Mouse (Mus musculus) liver, postnatal 0 days (tissue): Measurements from ENCODE around the gene Tmem189. TPM values are rescaled to one million over a fixed set of nuclear protein-coding genes. Genes with fewer than 3 reads are reported as not detected.

ENCODE experiments used
- ATAC-seq: fragments of 200-750 bp; cut with Nextera tagmentation; 2 replicates; pipeline ENCODE4 v1.8.0; 2017; ENCODE audit warnings: mild to moderate bottlenecking, moderate library complexity
- DNase-seq: peaks from one replicate; pipeline ENCODE4 v3.0.0-alpha.2; 2016
- H3K27ac ChIP-seq: fragments of 300-500 bp; sonication (generic); 2 replicates; pipeline ENCODE4 v1.5.1; 2014; ENCODE audit warnings: antibody characterized with exemption, moderate library complexity, mild to moderate bottlenecking, low read depth
- H3K27me3 ChIP-seq: fragments of 300-500 bp; sonication (generic); 2 replicates; pipeline ENCODE4 v1.6.1; 2014; ENCODE audit warnings: low read length, control low read depth, mixed read lengths; ENCODE audit not compliant: insufficient read depth
- H3K36me3 ChIP-seq: fragments of 300-500 bp; sonication (generic); replicated peaks from 2 replicates; pipeline ENCODE4 v1.6.1; 2014; ENCODE audit warnings: mild to moderate bottlenecking, control low read depth, low read length, moderate library complexity, mixed read lengths; ENCODE audit not compliant: insufficient read depth
- H3K4me1 ChIP-seq: fragments of 300-500 bp; sonication (generic); 2 replicates; pipeline ENCODE4 v1.6.1; 2014; ENCODE audit warnings: antibody characterized with exemption, mild to moderate bottlenecking, control low read depth; ENCODE audit not compliant: insufficient read depth
- H3K4me2 ChIP-seq: fragments of 300-500 bp; sonication (generic); 2 replicates; pipeline ENCODE4 v1.6.1; 2014; ENCODE audit warnings: low read depth, mild to moderate bottlenecking, low read length, moderate library complexity, mixed read lengths
- H3K4me3 ChIP-seq: fragments of 300-500 bp; sonication (generic); 2 replicates; pipeline ENCODE4 v1.5.1; 2014; ENCODE audit warnings: low read depth, low read length
- H3K9ac ChIP-seq: fragments of 300-500 bp; sonication (generic); replicated peaks from 2 replicates; pipeline ENCODE4 v1.6.1; 2014; ENCODE audit warnings: mild to moderate bottlenecking, moderate library complexity
- H3K9me3 ChIP-seq: fragments of 300-500 bp; sonication (generic); 2 replicates; pipeline ENCODE4 v1.6.1; 2016; ENCODE audit warnings: mild to moderate bottlenecking, control low read depth, low read length, mixed read lengths
- CTCF ChIP-seq: sonication (generic); IDR thresholded peaks from 2 replicates; pipeline ENCODE4 v1.5.1; 2016; ENCODE audit warnings: antibody characterized with exemption, low read depth
- EP300 ChIP-seq: IDR thresholded peaks from 2 replicates; pipeline ENCODE4 v1.6.1; 2016; ENCODE audit warnings: antibody characterized with exemption, low read depth, mild to moderate bottlenecking
- whole genome bisulfite sequencing: fragments of 180-500 bp; shearing (Covaris S2); extraction: QIAGEN DNeasy Blood & Tissue Kit; methylation state at CpG from one replicate; pipeline ENCODE4 v1.1.7; 2014; ENCODE audit not compliant: insufficient replicate concordance; 5-methylcytosine and 5-hydroxymethylcytosine counted together
- polyA plus RNA-seq: library from polyadenylated mRNA; unstranded; fragments of >200 nt; fragmentation: Nextera tagmentation; extraction: Ambion mirVana; gene quantifications from 2 replicates; pipeline ENCODE4 v1.2.1, GENCODE M21; 2015

Tmem189 gene
- polyA plus RNA-seq, 1 experiment from 2014 or later = 10.1 TPM

- WGBS = 81% methylated on average over 7 of the region's 7 CpGs
- no peak for TF ChIP-seq CTCF
- TF ChIP-seq EP300 = no peak
- H3K9me3 ChIP-seq = no peaks in the 10 kb centered on the region
- H3K36me3 ChIP-seq = peaks cover 10% of the 10 kb centered on the region; the same call in 1 of the 2 replicates
- no peak overlapping the region for H3K4me2 ChIP-seq
- H3K9ac ChIP-seq = no peak overlapping the region
- H3K4me1 ChIP-seq = peaks cover 9% of the 10 kb centered on the region; the same call in 1 of the 2 replicates
- no peaks in the 10 kb centered on the region for H3K27me3 ChIP-seq
- ATAC-seq (no peak), DNase-seq (no peak)
- no peak overlapping the region for H3K27ac ChIP-seq
- H3K4me3 ChIP-seq = no peak overlapping the region
Measured at GRCm38 (mm10) chr2:167694963-167695362, 5.3 kb upstream of the Tmem189 start.

- no peak overlapping the region for H3K4me2 ChIP-seq
- peak overlapping the region; percentile 39; the same call in 1 of the 2 replicates for H3K27ac ChIP-seq
- H3K36me3 ChIP-seq = peaks cover 10% of the 10 kb centered on the region; the same call in 1 of the 2 replicates
- no peak for TF ChIP-seq EP300
- TF ChIP-seq CTCF = no peak
- H3K27me3 ChIP-seq = 0 out of 2 replicates have a peak, but pooled peaks cover 3% of the 10 kb centered on the region
- no peak overlapping the region for H3K4me3 ChIP-seq
- ATAC-seq (no peak), DNase-seq (no peak)
- H3K9ac ChIP-seq = no peak overlapping the region
- WGBS = 67% methylated on average over 1 of the region's 1 CpGs
- no peaks in the 10 kb centered on the region for H3K9me3 ChIP-seq
- H3K4me1 ChIP-seq = peaks cover 9% of the 10 kb centered on the region; the same call in 1 of the 2 replicates
Measured at GRCm38 (mm10) chr2:167694244-167694643, 4.6 kb upstream of the Tmem189 start.

- peaks cover 12% of the 10 kb centered on the region; the same call in 1 of the 2 replicates for H3K4me1 ChIP-seq
- H3K27me3 ChIP-seq = peaks cover 3% of the 10 kb centered on the region; the same call in 1 of the 2 replicates
- no peak for TF ChIP-seq CTCF
- TF ChIP-seq EP300 = no peak
- WGBS = 80% methylated on average over 2 of the region's 2 CpGs
- H3K9ac ChIP-seq = no peak overlapping the region
- no peak overlapping the region for H3K4me3 ChIP-seq
- DNase-seq (no peak), ATAC-seq (no peak)
- peaks cover 10% of the 10 kb centered on the region; the same call in 1 of the 2 replicates for H3K36me3 ChIP-seq
- H3K9me3 ChIP-seq = no peaks in the 10 kb centered on the region
- H3K27ac ChIP-seq = no peak overlapping the region
- no peak overlapping the region for H3K4me2 ChIP-seq
Measured at GRCm38 (mm10) chr2:167693540-167693939, 3.9 kb upstream of the Tmem189 start.

GRCm38 (mm10) chr2:167692831-167693230 is 3.2 kb upstream of the Tmem189 start:
- peak overlapping the region; percentile 78; the same call in 1 of the 2 replicates for H3K4me3 ChIP-seq
- no peak overlapping the region for H3K9ac ChIP-seq
- H3K9me3 ChIP-seq = no peaks in the 10 kb centered on the region
- DNase-seq = no peak
- peaks cover 10% of the 10 kb centered on the region; the same call in 1 of the 2 replicates for H3K36me3 ChIP-seq
- TF ChIP-seq EP300 (no peak), CTCF (no peak)
- H3K27ac ChIP-seq = no peak overlapping the region
- no peak for ATAC-seq
- H3K4me1 ChIP-seq = peaks cover 14% of the 10 kb centered on the region
- 56% methylated on average over 3 of the region's 3 CpGs for WGBS
- H3K4me2 ChIP-seq = peak overlapping the region; percentile 76
- H3K27me3 ChIP-seq = peaks cover 3% of the 10 kb centered on the region; the same call in 1 of the 2 replicates

GRCm38 (mm10) chr2:167691871-167692661 is 2.4 kb upstream of the Tmem189 start:
- Histone ChIP-seq H3K36me3 (peaks cover 10% of the 10 kb centered on the region; the same call in 1 of the 2 replicates), H3K4me1 (peaks cover 21% of the 10 kb centered on the region), H3K27me3 (peaks cover 3% of the 10 kb centered on the region; the same call in 1 of the 2 replicates), H3K27ac (peak overlapping the region; percentile 99), H3K4me3 (peak overlapping the region; percentile 78), H3K4me2 (peak overlapping the region; percentile 76), H3K9ac (peak overlapping the region; percentile 95), H3K9me3 (no peaks in the 10 kb centered on the region)
- ATAC-seq (no peak), DNase-seq (no peak)
- TF ChIP-seq EP300 (no peak), CTCF (no peak)
- WGBS = 74% methylated on average over 14 of the region's 14 CpGs

- WGBS = 80% methylated on average over 6 of the region's 6 CpGs
- Histone ChIP-seq H3K27ac (peak overlapping the region; percentile 99), H3K4me2 (peak overlapping the region; percentile 76), H3K27me3 (peaks cover 3% of the 10 kb centered on the region; the same call in 1 of the 2 replicates), H3K4me3 (peak overlapping the region; percentile 78), H3K9me3 (no peaks in the 10 kb centered on the region), H3K36me3 (peaks cover 10% of the 10 kb centered on the region; the same call in 1 of the 2 replicates), H3K4me1 (peaks cover 22% of the 10 kb centered on the region), H3K9ac (peak overlapping the region; percentile 95)
- no peak for ATAC-seq
- no peak for DNase-seq
- no peak for TF ChIP-seq CTCF
- TF ChIP-seq EP300 = no peak
Measured at GRCm38 (mm10) chr2:167691410-167691809, 1.8 kb upstream of the Tmem189 start.
